Mouse (Mus musculus): ENCODE measurements at regions not wholly inside any gene's neighbourhood (a gene's known extent, or its start where the extent isn't known, plus 50 kb on each side); places are given as distances from the start of the nearest gene placed in this dataset.

DNA sequence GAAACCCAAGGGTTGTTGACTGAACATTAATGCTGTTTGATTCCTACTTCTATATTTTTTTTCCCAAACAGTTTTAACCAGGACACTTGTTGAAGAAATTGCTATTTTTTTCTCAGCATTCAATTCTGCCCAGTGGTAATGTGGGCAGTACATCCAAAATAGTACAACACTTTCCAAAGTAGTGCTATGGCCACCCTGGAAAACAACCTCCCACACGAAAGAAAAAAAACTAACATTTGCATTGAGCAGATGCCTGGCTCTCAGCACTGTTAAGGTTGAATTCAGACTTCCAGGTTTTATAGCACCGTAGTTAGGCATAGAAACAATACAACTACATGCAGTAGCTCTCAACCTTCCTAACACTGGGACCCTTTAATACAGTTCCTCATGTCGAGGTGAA, 167.1 kb upstream of the Nfe2l3 start:
- Histone ChIP-seq H3K27me3 (replicated peaks) (no peaks in the 10 kb centered on the region), H3K36me3 (no peaks in the 10 kb centered on the region), H3K4me2 (replicated peaks) (no peak overlapping the region), H3K4me3 (replicated peaks) (no peak overlapping the region), H3K9ac (no peak overlapping the region), H3K27ac (no peak overlapping the region), H3K9me3 (no peaks in the 10 kb centered on the region), H3K4me1 (replicated peaks) (0 out of 2 replicates have a peak, but pooled peaks cover 7% of the 10 kb centered on the region)
- ATAC-seq, result no peak
- WGBS, result 73% methylated on average over 3 of the region's 3 CpGs

DNA sequence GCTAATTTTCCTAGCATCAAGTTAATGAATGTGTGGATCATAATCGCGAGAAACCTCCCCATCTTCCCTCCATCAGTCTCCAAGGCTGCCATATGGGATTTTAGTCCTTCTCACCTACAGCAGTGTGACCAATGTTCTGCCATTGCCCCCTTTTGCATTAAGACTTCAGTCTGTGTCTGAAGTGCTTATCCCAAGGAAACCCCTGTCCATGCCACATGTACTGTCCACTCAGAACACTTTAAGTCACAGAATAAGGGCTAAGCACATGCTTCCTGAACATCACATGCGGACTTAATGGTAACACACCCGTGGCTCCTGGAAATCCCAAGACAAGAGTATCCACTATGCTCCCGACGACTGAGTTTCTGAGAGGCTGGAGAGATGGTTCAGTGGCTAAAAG, 165.7 kb upstream of the Nfe2l3 start:
- no peaks in the 10 kb centered on the region for H3K36me3 ChIP-seq
- no peak overlapping the region for H3K9ac ChIP-seq
- no peaks in the 10 kb centered on the region for H3K27me3 ChIP-seq (replicated peaks)
- H3K4me2 ChIP-seq (replicated peaks), result no peak overlapping the region
- ATAC-seq, result no peak
- WGBS, result 89% methylated on average over 6 of the region's 6 CpGs
- H3K27ac ChIP-seq, result no peak overlapping the region
- H3K4me3 ChIP-seq (replicated peaks), result no peak overlapping the region
- no peaks in the 10 kb centered on the region for H3K9me3 ChIP-seq
- H3K4me1 ChIP-seq (replicated peaks), result 0 out of 2 replicates have a peak, but pooled peaks cover 15% of the 10 kb centered on the region

DNA sequence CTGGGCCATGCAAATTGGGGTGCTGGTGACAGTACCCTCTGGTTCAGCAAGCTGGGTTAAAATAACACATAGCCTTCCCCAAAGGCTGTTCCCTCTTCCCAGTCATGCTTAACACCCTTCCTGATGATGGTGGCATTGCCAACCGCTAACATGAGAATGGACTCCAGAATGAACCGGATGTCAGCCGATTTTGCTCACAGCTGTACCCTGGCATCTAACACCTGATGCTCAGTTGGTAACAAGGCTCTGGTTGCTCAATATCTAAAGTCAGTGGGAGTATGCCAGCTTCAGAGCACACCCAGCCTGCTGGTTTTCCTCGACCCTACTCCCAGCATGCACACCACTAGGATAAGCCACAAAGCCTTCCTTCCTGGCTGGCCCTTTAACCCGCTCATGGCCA, 164.6 kb upstream of the Nfe2l3 start:
- no peak for ATAC-seq
- Histone ChIP-seq H3K36me3 (no peaks in the 10 kb centered on the region), H3K27ac (no peak overlapping the region), H3K9ac (no peak overlapping the region), H3K4me1 (replicated peaks) (0 out of 2 replicates have a peak, but pooled peaks cover 15% of the 10 kb centered on the region), H3K27me3 (replicated peaks) (no peaks in the 10 kb centered on the region), H3K4me3 (replicated peaks) (no peak overlapping the region), H3K4me2 (replicated peaks) (no peak overlapping the region), H3K9me3 (no peaks in the 10 kb centered on the region)
- 88% methylated on average over 5 of the region's 5 CpGs for WGBS

DNA sequence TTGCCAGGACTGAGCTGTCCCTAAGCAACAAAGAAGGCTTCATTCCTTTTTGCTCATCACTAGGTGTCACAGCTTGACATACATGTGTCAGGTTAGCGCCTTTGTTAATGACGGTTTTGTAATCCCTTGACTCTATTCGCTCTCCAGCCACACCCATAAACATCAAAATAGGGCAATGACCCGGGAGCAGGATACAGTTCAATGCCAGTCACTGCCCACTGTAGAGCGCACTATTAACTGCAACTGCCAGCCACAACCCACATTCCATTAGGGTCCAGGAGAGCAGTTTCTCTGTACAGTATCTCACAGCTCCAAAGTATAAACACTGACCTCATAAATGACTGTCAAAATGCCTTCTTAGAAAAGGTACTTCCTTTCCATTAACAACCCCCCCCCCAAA, 163.5 kb upstream of the Nfe2l3 start:
- no peak for ATAC-seq
- no peak overlapping the region for H3K4me3 ChIP-seq (replicated peaks)
- H3K9me3 ChIP-seq, result no peaks in the 10 kb centered on the region
- H3K27me3 ChIP-seq (replicated peaks), result no peaks in the 10 kb centered on the region
- H3K4me2 ChIP-seq (replicated peaks), result peak overlapping the region; percentile 85; the same call in 1 of the 2 replicates
- WGBS, result 80% methylated on average over 5 of the region's 5 CpGs
- H3K9ac ChIP-seq, result no peak overlapping the region
- H3K27ac ChIP-seq, result no peak overlapping the region
- no peaks in the 10 kb centered on the region for H3K36me3 ChIP-seq
- 0 out of 2 replicates have a peak, but pooled peaks cover 10% of the 10 kb centered on the region for H3K4me1 ChIP-seq (replicated peaks)

DNA sequence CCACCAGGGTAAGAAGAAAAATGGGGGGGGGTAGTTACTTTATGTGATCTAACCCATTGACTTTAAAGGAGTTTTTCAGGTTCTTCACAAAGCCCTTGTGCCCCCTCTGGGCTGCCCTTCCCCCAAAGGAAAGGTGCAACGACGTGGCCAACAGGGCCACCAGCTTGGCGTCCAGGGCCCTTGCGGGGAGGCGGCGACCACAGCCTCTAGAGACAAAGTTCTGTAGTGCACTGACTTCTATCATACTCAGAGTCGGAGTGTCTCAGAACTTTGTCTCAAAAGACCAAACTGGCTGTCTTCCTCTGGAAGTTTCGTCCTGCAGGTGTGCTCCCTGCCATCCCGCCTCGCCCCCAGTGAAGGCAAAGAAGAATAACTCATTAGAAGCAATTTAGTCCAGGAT, 162.9 kb upstream of the Nfe2l3 start:
- Histone ChIP-seq H3K4me1 (replicated peaks) (0 out of 2 replicates have a peak, but pooled peaks cover 10% of the 10 kb centered on the region), H3K9me3 (no peaks in the 10 kb centered on the region), H3K4me2 (replicated peaks) (peak overlapping the region; percentile 85), H3K27ac (no peak overlapping the region), H3K27me3 (replicated peaks) (no peaks in the 10 kb centered on the region), H3K9ac (peak overlapping the region; percentile 74), H3K36me3 (no peaks in the 10 kb centered on the region), H3K4me3 (replicated peaks) (peak overlapping the region; percentile 72)
- WGBS, result 24% methylated on average over 10 of the region's 10 CpGs
- ATAC-seq, result no peak

DNA sequence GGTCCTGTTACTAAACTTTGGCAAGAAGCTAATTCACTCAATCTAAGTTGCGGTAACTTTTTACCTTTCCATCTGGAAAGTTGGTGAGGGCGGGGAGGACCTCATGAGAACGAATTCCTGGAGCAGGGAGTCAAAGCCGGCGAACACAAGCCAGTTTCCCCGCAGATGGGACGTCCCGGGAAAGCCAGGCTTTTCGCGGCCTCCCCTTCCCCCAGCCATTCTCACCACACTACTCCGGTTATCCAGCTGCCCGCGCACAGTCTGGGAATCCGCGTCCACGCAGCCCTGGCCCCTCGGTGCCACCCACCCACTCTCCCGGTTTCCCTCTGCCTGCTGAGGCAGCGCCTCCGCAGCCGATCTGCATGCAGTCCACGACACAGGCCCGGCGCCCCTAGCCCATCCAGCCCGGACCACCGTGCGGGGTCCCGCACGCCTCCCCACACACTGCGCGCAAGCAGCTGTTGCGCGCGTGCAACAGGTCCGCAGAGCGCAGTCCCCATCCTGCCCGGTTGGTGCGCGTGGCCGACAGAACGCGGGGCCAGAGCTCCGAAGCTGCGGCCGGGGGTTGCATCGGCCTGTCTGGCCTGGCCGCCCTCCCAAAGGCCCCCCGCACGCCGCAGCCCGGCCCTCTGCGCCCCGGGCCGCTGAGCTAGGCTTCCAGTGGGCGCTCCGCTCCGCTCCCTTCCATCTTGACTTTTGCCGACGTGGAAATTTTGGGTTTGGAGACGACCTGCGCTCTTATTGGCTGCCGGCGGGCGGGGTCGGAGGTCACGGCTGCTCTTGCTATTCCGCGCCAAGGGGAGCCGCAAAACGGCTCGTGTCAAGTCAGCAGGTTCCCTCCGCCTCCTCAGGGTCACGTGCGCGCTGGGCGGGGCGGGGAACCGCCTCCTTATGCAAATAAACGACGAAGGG, 162.0 kb upstream of the Nfe2l3 start:
- peak; percentile 94 for ATAC-seq
- Histone ChIP-seq H3K36me3 (no peaks in the 10 kb centered on the region), H3K9ac (peak overlapping the region; percentile 74), H3K27ac (peak overlapping the region; percentile 84), H3K4me3 (replicated peaks) (peak overlapping the region; percentile 72), H3K4me2 (replicated peaks) (peak overlapping the region; percentile 85), H3K4me1 (replicated peaks) (0 out of 2 replicates have a peak, but pooled peaks cover 10% of the 10 kb centered on the region), H3K9me3 (no peaks in the 10 kb centered on the region), H3K27me3 (replicated peaks) (no peaks in the 10 kb centered on the region)
- WGBS, result under 1% methylated on average over 79 of the region's 80 CpGs

DNA sequence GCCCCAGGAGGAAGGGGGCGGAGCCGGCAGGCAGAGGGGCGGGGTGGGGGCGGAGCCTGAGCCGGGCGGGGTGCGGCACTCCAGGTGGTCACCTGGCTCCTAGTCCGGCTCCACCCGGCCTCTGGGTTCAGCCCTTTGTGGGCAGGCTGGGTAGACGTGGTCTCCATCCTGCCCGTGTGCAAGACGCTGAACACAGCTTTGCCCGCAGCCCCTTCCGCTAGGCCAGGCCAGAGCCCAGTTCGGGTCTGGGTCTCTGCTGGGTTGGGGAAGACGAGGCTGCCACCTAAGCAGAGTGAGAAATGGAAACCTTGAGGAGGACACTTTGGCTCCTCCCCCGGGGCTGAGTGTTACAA, 161.4 kb upstream of the Nfe2l3 start:
- Histone ChIP-seq H3K9ac (0 out of 2 replicates have a peak overlapping the region, but pooled peaks have one; percentile 21), H3K27ac (0 out of 2 replicates have a peak overlapping the region, but pooled peaks have one; percentile 13), H3K4me2 (replicated peaks) (peak overlapping the region; percentile 85), H3K4me1 (replicated peaks) (0 out of 2 replicates have a peak, but pooled peaks cover 10% of the 10 kb centered on the region), H3K36me3 (no peaks in the 10 kb centered on the region), H3K9me3 (no peaks in the 10 kb centered on the region), H3K27me3 (replicated peaks) (no peaks in the 10 kb centered on the region), H3K4me3 (replicated peaks) (peak overlapping the region; percentile 72)
- ATAC-seq, result peak; percentile 90
- WGBS, result 3% methylated on average over 17 of the region's 17 CpGs

DNA sequence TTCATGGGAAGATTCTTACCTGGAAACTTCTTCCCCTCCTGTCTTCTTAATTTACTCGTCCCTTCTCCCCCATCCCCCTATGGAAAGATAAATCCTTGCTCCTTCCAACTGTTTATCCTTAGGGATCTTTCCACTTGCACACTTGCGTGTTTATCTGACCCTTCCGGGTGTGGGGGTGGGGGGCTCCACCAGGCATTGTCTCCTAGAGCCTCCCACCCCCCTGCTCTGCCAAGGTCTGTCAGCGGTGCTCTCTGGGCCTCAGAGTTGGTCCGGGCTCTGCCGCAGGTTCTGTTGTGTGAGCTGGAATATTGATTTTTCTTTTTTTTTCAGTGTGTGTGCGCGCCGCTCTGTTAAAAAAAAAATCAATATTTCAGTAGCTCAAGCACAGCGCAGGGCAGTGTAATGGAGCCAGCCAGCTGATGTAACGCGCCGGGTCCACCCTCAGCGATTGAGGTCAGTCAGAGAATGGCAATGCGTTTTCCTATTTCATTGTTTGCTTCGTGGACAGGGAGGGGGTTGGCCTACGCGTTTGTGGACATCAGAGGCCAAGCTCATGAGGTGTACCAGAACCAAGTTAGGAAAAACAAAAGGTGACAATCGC, 160.2 kb upstream of the Nfe2l3 start:
- H3K36me3 ChIP-seq, result no peaks in the 10 kb centered on the region
- no peak overlapping the region for H3K27ac ChIP-seq
- no peak for ATAC-seq
- H3K4me3 ChIP-seq (replicated peaks), result no peak overlapping the region
- H3K4me1 ChIP-seq (replicated peaks), result 0 out of 2 replicates have a peak, but pooled peaks cover 10% of the 10 kb centered on the region
- peak overlapping the region; percentile 85 for H3K4me2 ChIP-seq (replicated peaks)
- H3K27me3 ChIP-seq (replicated peaks), result no peaks in the 10 kb centered on the region
- H3K9me3 ChIP-seq, result no peaks in the 10 kb centered on the region
- no peak overlapping the region for H3K9ac ChIP-seq
- WGBS, result 60% methylated on average over 19 of the region's 19 CpGs

DNA sequence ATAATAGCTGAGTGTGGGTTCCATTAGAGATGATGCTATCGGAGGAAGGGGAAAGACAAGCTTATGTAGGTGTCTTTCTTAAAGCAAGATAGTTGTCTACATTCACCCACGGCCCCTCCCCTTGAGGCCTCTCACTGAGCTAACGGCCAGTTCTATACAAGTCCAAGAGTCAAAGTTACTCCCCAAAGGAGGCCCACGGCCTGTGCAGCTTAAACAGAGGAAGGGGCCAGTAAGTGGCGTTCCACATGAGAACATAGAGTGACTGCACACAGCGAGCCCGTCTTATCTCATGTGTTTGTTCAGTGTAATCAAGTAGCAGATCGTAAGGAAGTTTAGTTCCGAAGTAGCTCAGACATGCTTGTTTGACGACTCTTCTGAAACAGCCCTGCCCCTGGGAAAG, 153.0 kb upstream of the Nfe2l3 start:
- Histone ChIP-seq H3K27me3 (replicated peaks) (no peaks in the 10 kb centered on the region), H3K9ac (no peak overlapping the region), H3K4me1 (replicated peaks) (peaks cover 3% of the 10 kb centered on the region; the same call in 1 of the 2 replicates), H3K36me3 (no peaks in the 10 kb centered on the region), H3K27ac (no peak overlapping the region), H3K9me3 (no peaks in the 10 kb centered on the region), H3K4me2 (replicated peaks) (no peak overlapping the region), H3K4me3 (replicated peaks) (no peak overlapping the region)
- 57% methylated on average over 10 of the region's 10 CpGs for WGBS
- ATAC-seq, result peak; percentile 83

DNA sequence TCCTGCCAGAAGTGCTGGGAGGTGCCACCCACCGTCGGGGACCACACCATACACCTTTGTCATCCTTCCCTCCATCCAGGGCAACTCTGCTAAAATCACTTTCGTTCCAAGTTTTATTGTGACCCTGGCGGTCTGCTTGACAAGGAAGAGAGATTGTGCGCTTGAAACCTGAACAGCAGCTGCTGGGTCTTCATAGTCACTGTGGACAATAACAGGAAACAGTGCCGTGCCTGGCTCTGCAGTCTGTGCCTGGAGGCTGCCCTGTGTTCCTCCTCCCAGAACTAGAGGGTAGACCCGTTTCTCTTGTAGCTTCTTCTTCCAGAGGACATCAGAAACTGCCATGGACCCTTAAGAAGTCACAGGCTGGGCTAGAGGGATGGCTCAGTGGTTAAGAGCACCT, 152.2 kb upstream of the Nfe2l3 start:
- Histone ChIP-seq H3K9me3 (no peaks in the 10 kb centered on the region), H3K4me1 (replicated peaks) (peaks cover 6% of the 10 kb centered on the region; the same call in 1 of the 2 replicates), H3K4me3 (replicated peaks) (no peak overlapping the region), H3K36me3 (no peaks in the 10 kb centered on the region), H3K4me2 (replicated peaks) (no peak overlapping the region), H3K27ac (no peak overlapping the region), H3K9ac (no peak overlapping the region), H3K27me3 (replicated peaks) (no peaks in the 10 kb centered on the region)
- ATAC-seq, result no peak
- WGBS, result 47% methylated on average over 7 of the region's 7 CpGs

DNA sequence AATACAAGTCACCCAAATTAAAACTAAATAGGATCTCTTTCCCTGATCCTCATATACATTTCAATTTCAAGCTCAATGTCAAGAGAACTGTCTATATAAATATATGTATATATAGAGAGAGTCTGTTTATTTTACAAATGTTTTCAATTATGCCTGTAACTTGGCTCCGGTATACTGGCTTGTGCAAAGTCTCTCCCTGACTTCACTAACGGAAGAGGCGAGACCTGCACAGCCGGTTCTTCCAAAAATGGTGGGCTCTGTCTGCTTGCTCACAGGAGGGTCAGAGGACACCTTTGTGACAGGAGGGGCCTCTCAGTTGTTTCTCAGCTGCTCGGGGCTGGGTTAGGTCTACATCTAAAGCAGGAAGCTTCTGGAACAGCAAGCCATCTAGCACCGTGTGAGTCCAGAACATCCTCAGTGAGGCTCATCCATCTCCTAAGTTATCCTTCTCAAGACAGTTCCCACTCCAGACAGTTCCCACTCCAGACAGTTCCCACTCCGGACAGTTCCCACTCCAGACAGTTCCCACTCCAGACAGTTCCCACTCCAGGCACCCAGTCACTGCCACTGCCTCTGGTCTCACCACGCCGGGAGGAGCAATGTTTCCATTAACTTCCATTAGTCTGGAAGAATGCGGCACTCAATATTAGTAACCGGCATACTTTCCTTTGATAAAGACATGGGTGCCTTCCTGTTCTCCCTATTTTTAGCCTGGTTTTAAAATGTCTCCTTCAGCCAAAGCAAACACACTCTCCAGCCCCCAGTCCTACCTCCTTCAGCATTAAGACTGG, 148.4 kb upstream of the Nfe2l3 start:
- no peaks in the 10 kb centered on the region for H3K9me3 ChIP-seq
- no peak overlapping the region for H3K9ac ChIP-seq
- peaks cover 6% of the 10 kb centered on the region; the same call in 1 of the 2 replicates for H3K4me1 ChIP-seq (replicated peaks)
- H3K27me3 ChIP-seq (replicated peaks), result no peaks in the 10 kb centered on the region
- ATAC-seq, result peak; percentile 70
- no peak overlapping the region for H3K4me3 ChIP-seq (replicated peaks)
- H3K27ac ChIP-seq, result no peak overlapping the region
- no peaks in the 10 kb centered on the region for H3K36me3 ChIP-seq
- 51% methylated on average over 11 of the region's 11 CpGs for WGBS
- H3K4me2 ChIP-seq (replicated peaks), result no peak overlapping the region

DNA sequence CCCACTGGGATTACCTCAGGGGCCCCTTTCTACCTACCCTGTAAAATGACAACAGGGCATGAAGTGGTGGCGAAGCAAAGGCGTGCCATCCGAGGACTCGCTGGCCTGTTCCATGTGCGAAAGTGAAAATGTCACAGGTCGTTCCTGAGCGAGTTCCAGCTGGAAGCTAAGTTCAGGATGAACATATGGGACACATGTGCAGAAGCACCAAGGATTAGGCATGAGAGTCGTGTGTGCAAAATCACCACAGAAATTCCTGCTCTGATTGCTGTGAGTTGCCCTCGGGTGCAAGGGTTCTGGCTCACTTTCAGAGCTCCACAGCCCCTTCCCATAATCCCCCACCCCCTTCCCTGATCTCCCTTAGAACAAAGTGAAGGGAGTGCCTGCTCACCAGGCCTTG, 147.6 kb upstream of the Nfe2l3 start:
- H3K4me1 ChIP-seq (replicated peaks), result peaks cover 6% of the 10 kb centered on the region; the same call in 1 of the 2 replicates
- H3K9ac ChIP-seq, result no peak overlapping the region
- H3K27ac ChIP-seq, result no peak overlapping the region
- H3K27me3 ChIP-seq (replicated peaks), result no peaks in the 10 kb centered on the region
- H3K36me3 ChIP-seq, result no peaks in the 10 kb centered on the region
- H3K4me3 ChIP-seq (replicated peaks), result no peak overlapping the region
- H3K9me3 ChIP-seq, result no peaks in the 10 kb centered on the region
- H3K4me2 ChIP-seq (replicated peaks), result no peak overlapping the region
- no peak for ATAC-seq
- WGBS, result 84% methylated on average over 9 of the region's 9 CpGs
